Mouse (Mus musculus) testis, postnatal 10 days (tissue): ENCODE results near the gene Adra1b.

Source experiments
- DNase-seq: peaks from one replicate; pipeline ENCODE4 v3.0.0; 2021; ENCODE audit warnings: low spot score

Gene Adra1b

GRCm38 (mm10) chr11:43727796-43728195 is 173.2 kb downstream of the Adra1b start:
- DNase-seq = no peak
